Mouse (Mus musculus): ENCODE measurements around the gene Zkscan8. TPM values are rescaled to one million over a fixed set of nuclear protein-coding genes. Genes with fewer than 3 reads are reported as not detected.
A peak's percentile ranks its signal among the peaks of the same experiment; 100 is the strongest.
"Not testable (repeated sequence)": the region's sequence is repeated elsewhere in the genome, so short reads cannot be mapped to it uniquely, and the experiment has no call there.

Gene Zkscan8
- 10 to 100 TPM; 12.7 to 13.2 TPM for total RNA-seq (2021)
- long read RNA-seq, experiment 1 = 0 reads
- long read RNA-seq, experiment 2, full-length matches to known transcripts = 1 of 3 reads
- long read RNA-seq, experiment 2, partial matches to known transcripts = 0 of 3 reads
- long read RNA-seq, experiment 2, other reads (novel, unspliced or antisense) = 2 of 3 reads

DNA sequence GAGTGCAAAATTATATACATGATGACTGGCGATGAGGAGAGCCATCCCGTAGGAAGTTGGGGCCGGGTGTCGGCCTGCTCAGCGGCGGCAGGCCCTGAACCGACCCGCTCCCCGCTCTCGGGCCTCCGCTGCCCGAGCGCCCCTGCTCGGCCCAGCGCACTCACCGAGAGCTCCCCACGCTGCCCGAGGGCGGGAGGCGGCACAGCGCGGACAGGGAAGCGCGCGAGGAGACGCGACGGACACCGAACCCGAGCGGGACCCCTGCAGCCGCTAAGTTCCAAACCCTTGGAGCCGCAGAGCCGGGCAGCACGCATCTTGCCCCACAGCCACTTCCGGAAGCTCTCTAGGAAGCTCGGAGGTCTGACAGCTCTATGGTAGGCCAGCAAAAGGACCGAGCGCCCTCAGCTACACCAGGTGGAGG, at the start of gene Zkscan8:
Gene Zkscan8 (minus strand): TSS at position 340 of the 421 bp plus-strand sequence.
- intact Hi-C loops (cut with DNase I) = no loop called here
- peak; percentile 82 to 83 for DNase-seq (ENCODE audit: low spot score in 2 of 2)

DNA sequence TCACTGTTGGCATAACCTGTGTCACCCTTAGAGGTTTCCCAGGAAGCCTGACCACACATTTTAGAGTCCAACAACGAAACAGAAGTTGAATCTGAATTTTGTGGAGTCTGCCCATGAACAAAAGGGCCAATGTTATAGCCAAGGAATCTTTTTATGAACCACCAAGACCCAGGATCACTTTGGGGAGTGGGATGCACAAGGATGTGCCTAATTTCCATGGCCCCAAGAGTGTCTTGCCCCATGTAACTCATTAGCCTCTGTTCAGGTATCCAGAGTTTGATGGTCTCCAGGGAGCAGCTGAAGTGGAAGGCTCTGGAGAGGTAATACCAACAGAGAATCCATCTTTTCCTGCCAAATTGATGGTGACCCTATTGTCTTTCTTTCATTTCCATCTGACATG, 28.9 kb upstream of the Zkscan8 start, which contains the start of gene Olfr1535:
Gene Olfr1535 (minus strand): TSS at position 101 of the 400 bp plus-strand sequence.
- no peak for DNase-seq (ENCODE audit: low spot score in 2 of 2)
- intact Hi-C loops (cut with DNase I) = no loop called here

DNA sequence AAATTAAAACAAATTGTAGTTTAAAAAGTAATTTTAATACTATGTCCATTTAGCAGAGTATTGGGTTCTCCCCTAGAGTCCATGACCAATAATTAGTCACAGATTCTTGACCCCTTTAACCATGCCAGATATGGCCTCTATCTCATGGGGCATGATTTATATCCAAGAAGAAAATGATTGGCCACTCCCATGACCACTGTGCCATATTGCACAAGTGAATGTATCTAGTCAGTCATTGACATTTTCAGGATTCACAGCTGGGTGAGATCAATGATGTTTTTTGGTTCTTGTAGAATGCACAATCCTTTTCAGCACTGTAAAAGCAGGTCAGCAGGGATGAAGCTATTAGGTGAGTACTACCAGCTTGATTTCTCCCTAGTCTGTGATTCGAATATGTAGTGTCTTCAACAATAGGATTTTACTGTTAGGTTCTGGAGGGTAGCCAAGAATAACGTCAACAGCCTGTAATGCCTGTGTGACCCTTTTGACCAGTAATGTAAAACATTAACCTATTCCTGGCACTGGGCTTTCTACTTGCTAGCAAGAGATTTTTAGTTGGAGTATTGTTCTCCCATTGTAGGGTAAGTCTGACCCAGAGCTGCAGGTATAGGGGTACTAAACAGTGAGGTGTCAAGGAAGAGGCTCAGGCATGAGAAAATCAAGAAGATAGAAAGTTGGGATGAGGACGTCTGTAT, 19.6 kb upstream of the Zkscan8 start:
- intact Hi-C loops (cut with DNase I) = no loop called here
- DNase-seq (ENCODE audit: low spot score in 2 of 2) = no peak

DNA sequence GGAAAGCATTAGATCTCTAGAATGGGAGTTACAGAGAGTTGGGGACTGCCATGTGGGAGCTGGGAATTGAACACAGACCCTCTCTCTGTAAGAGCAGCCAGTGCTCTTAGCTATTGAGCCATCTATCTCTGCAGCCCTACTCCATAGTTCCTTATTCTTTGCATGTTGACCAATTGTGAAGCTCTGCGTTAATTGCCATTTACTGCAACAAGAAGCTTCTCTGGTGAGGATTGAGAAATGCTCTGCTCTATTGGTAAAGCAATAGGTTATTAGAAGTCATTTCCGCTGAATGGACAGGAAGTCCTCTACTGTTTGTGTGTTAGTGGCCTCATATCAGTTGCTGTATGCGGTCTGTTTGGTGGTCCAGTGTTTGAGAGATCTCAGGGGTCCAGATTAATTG, 18.6 kb upstream of the Zkscan8 start:
- DNase-seq (ENCODE audit: low spot score in 2 of 2) = no peak
- intact Hi-C loops (cut with DNase I) = no loop called here

DNA sequence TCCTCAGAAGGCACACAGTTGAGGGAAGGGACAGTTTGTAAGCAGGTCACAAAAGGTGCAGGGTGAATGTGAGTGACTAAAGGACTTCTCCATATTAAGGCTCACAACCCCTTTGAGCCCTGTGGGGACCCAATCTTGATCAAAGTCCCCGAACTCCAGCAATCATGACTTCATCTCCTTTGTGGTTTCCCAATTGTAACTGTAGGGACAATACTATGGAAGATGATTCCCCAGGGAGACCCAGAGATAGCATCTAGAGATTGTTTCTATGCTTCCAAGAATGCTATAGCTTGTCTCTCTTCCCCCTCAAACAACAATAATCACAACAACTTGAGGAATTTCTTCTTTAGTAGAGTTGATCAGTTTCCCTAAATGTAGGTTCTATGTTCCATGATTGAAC, 11.8 kb upstream of the Zkscan8 start, which contains the start of gene Olfr1366:
Gene Olfr1366 (minus strand): TSS at position 101 of the 400 bp plus-strand sequence.
- DNase-seq (ENCODE audit: low spot score in 2 of 2) = no peak
- intact Hi-C loops (cut with DNase I) = no loop called here

DNA sequence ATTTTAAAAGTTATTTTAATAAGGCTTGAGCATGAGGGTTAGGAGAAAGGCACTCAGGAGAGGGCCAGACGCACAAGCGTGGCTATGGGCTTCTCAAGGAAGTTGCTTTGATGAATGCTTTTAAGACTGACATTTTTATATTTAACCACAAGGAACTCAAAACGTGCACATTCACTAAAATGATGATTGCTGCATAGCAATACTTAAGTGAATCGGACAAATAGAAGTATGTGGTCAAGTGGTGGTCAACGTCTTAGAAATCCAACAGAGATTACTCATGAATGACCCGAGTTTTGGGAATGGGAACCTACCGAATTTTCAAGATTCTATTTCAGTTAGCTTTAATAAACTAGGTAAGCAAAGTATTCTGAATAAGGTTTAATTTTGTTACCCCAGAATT, 784 bp downstream of the Zkscan8 start:
- no peak for DNase-seq (ENCODE audit: low spot score in 2 of 2)
- intact Hi-C loops (cut with DNase I) = no loop called here

DNA sequence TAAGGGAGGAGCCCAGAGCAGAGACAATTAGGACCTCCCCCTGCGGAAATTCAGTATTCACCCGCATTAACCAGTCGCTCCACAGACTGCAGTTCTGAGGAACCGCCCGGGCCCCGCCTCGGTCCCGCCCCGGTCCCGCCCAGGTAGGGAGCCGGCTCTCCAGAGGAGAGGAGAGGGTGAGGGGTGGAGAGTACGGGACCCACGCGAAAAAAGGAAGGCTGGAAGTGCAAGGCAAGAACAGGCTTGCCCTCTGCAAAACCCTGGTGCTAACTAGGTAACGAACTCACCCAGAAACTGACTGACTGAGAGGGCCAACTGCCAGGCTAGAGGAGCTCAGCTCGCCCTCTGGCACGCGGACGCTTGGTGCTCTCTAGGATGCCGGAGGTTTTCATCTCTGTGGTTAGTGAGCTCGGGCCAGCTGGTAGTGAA, 24.7 kb downstream of the Zkscan8 start:
- intact Hi-C loops (cut with DNase I) = no loop called here
- peak; percentile 74 to 75 for DNase-seq (ENCODE audit: low spot score in 2 of 2)

DNA sequence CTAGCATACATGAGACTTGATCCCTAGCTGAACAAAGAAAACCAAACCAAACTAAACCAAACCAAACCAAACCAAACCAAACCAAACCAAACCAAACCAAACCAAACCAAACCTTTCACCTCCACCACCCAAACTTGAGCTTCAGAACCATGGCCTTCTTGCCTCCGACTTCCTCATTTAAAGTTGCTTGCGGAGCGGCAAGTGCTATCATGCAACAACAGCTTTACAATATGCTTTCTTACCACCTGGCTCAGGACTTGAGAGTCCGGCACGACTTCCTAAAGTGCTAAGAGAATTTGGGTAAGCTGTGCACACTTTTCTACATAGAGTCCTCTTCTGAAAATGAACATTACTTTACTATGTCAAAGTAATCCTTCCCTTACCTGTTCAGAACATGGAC, 28.6 kb downstream of the Zkscan8 start:
- DNase-seq (ENCODE audit: low spot score in 2 of 2) = no peak
- intact Hi-C loops (cut with DNase I) = no loop called here

DNA sequence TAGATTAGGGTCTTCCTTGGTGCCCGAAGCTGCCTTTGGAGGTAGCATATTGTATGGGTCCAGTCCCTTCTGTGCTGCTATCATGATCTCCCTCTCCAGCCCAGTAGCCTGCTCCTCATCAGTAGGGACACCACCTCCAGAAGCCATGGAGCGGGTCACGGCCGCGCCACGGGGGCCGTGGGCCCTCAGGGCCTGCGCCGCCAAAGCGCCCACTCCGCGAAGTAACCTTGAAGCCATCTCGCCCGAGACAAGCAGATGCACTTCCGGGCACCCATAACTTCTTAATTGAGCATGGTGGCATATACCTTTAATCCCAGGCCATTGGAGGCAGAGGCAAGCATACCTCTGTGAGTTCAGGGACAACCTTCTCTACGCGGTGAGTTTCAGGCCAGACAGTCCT, 29.7 kb downstream of the Zkscan8 start, which contains the start of gene Gm11273:
Gene Gm11273 (minus strand): TSS at position 237 of the 400 bp plus-strand sequence.
- DNase-seq (ENCODE audit: low spot score in 2 of 2); intact Hi-C loops (cut with DNase I): not testable (repeated sequence)

DNA sequence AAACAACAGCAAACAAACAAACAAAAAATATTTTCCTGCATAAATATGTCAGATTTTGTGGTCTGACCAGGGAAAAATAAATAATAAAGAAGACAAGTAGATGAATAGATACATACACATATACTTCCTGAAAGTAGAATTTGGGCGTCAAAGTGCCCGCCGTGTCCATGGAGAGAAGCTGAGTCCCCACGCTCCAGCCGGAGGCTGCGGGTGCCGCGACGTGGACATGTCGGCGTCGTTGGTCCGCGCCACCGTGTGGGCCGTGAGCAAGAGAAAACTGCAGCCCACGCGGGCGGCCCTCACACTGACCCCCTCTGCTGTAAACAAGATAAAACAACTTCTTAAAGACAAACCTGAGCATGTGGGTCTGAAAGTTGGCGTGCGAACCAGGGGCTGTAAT, 35.8 kb downstream of the Zkscan8 start, which contains the start of gene AK157302:
Gene AK157302 (plus strand): TSS at position 144 of the 400 bp plus-strand sequence.
- intact Hi-C loops (cut with DNase I) = no loop called here
- peak in 1 of 2 experiments; percentile 12 for DNase-seq (ENCODE audit: low spot score in 2 of 2)

DNA sequence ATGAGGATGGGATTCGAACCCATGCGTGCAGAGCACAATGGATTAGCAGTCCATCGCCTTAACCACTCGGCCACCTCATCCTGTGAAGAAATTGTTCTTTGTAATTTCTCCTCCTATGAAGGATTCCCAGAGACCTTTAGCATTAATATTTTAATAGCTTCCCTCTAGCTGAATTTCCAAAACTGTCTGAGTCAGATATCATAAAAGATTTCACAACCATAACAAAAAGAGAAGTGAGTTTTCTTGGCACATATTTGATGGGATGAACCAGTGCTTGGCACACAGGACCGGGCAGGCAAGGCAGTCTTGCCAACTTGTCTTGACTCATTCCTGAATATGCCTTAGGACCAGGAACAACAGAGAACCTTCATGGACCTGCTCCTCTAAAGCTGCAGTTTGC, 38.1 kb downstream of the Zkscan8 start:
- intact Hi-C loops (cut with DNase I) = no loop called here
- DNase-seq (ENCODE audit: low spot score in 2 of 2) = no peak

DNA sequence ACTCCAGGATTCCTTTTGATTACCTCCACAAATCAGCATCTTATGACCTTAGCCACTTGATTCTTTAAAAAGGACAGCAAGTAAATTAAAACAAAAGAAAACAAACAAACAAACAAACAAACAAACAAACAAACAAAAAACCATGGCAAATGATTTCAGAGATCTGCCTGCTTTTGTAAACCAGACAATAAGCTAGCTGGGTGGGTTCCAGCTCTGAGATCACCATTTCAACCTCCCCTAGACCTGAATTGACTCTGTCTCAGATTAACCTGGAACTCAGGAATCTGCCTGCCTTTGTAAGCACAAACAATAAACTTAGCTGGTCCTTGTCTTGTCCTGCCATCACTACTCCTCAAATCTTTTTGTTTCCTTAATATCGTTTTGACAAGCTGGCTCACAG, 44.0 kb downstream of the Zkscan8 start:
- no peak for DNase-seq (ENCODE audit: low spot score in 2 of 2)
- intact Hi-C loops (cut with DNase I) = no loop called here

DNA sequence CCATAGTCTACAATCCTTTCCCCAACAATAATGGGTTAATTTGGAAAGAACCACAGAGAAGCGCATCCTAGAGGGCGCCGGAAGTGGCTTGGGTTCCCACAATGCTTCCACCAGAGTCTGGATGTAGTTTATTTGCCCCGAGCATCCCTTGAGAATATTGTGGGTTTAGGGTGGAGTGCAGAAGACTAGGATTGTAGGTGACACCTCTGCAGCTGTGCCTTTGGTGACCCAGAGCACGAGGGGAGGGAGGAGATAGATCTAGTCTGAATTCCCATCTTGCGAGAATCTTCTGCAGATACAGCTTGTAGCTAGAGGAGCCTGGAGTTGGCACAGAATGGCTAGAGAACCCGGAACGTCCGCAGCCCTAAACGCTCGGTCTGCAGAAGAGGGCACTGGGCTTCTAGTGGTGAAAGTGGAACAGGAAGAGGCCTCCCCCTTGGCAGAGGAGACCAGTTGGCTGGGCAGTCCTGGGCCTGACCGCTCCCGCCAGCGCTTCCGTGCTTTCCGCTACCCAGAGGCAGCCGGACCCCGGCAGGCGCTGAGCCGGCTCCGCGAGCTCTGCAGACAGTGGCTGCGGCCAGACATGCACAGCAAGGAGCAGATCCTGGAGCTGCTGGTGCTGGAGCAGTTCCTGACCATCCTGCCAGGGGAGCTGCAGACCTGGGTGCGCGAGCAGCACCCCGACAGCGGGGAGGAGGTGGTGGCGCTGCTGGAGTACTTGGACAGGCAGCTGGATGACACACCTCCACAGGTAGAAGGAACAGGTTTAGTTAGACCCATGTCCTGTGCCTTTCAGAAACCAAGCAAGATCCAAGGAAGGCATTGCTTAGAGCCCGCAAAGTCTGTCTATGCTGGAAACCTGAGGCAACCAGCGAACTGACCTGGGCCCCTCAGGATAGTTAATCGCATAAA, 51.9 kb downstream of the Zkscan8 start, which contains the start of the genes Zkscan4 and Gm10065:
Gene Zkscan4 (plus strand): TSS at position 149 of the 912 bp plus-strand sequence.
Gene Gm10065 (minus strand): TSS at position 683 of the 912 bp plus-strand sequence.
- intact Hi-C loops (cut with DNase I) = loop anchor here (2.0 kb wide), 1 partner anchor 26 kb away; the partner anchor contains the start of gene Zscan26
- peak; percentile 84 for DNase-seq (ENCODE audit: low spot score in 2 of 2)

DNA sequence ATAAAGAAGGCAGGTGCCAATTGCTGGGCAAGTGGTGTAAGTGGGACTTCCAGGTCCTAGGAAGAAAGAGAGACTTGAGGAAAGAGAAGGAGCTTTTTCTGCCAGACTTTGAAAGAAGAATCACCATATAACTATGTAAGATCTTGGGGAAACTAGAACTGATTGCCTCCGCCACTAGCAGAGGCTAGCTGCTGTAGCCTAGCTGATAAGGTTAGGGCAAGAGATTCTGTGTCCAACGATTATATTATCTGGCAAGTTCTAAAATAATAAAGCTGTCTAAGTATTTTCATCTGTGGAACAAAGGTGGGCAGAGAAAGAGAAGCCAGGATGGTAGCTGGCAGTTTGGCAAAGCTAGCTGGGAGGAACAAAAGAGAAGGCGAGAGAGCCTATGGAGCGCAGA, 58.5 kb downstream of the Zkscan8 start:
- intact Hi-C loops (cut with DNase I) = no loop called here

DNA sequence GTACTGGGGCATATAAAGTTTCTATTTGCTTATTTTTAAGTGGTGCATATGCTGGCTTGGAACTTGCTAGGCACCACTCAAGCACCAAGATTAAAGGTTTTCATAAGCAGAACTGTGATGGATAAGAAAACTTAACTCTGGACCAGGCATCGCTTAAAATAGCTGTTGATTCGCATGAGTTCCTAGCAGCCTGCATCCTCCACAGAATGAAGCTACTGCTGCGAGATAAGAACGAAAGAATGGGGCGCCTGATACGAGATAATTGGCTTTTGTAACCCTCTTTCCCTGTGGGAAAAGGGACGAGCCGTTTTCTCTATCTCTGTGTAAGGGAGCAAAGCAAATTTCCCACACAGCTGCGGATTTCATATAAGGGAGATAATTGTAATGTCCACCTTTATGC, 61.8 kb downstream of the Zkscan8 start:
- intact Hi-C loops (cut with DNase I) = no loop called here
- no peak for DNase-seq (ENCODE audit: low spot score in 2 of 2)

More for the DNA sequence above, 58.5 kb downstream of the Zkscan8 start:
- DNase-seq (ENCODE audit: low spot score in 2 of 2) = no peak

DNA sequence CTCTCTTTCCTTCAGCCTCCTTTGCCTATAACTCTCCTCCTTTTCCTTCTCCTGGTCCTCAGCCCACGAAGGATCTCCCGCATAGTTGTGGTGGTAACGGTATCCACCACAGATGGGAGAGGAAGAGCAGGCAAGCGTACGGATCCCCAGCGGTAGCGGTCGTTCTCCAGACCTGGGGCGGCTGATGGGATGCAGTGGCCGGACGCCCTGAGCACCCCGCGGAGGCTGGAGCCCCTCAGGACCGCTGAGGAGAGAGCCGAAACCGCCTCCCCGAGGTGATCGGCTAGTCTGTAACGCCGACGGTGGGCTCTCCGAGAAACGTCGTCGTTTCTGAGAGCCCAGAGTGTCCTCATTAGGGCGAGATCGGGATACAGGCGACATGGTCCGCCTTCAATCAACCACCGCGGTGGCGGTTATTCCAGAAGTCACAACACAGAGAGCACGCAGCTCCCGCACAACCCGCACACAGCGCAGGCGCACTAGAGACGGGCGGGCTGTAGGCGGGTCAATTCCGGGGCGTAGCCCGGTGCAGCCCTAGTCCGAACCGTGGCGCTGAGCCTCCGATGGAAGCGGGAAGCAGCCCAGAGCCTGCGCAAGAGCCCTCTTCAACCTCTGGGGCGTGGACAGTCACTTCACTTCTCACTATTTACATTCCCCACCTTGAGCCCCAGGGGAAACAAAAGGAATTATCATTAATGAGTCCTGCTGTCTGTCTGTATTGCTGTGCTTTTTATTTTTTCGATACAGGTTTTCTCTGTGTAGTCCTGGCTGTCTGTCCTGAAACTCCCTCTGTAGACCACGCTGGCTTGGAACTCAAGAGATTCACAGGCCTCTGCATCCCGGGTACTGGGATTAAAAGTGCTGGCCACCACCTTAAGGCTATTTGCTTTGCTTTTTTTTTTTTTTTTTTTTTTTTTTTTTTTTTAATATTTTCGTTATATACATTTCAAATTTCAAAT, 62.6 kb downstream of the Zkscan8 start, which contains the start of gene Nkapl:
Gene Nkapl (minus strand): TSS at position 449 of the 959 bp plus-strand sequence.
- DNase-seq (ENCODE audit: low spot score in 2 of 2) = peak; percentile 49 to 74
- intact Hi-C loops (cut with DNase I) = no loop called here

DNA sequence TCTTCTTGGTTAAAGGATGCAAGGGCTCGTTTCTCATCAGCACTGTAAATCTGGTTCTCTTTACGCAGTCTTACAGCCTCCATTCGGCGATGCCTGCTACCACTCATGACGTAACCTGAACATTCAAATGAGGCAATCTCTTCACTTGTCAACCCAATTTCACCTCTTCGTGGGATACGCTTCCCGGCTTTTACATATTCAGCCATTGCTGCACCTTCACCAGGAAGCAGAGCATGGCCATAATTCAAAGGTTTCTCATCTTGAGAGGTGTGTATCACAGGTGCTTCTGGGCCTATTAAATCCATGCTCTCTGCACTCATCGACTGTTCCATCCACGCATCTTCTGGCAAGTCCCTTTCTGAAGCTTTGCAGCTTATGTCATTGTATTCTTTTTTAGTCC, 63.6 kb downstream of the Zkscan8 start:
- intact Hi-C loops (cut with DNase I) = no loop called here

More for the DNA sequence above, 63.6 kb downstream of the Zkscan8 start:
- DNase-seq (ENCODE audit: low spot score in 2 of 2) = no peak
